Mouse (Mus musculus): ENCODE measurements at regions not wholly inside any gene's neighbourhood (a gene's known extent, or its start where the extent isn't known, plus 50 kb on each side); places are given as distances from the start of the nearest gene placed in this dataset.

DNA sequence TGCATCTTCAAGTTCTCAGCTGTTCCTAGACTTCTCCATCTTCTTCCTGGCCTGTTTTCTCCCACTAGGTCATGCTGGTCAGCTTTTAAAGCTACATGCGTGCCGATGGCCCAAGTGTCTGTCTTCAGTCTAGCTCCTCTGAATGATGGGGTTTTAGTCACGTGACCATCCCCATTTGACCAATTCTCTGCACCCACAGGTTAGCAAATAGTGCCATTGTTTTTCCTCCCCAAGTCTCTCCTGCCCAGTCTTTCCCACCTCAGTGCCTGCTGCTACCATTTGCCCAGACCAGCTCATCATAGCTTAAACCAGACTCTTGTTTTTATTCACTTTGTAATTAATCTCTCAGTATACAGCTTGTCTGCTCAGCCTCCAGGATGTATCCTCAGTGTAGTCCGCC, 62.3 kb downstream of the Zfp706 start:
- TF ChIP-seq POLR2A (IDR thresholded peaks at IDR 0.05; ENCODE audit: control insufficient read depth, extremely low read depth, insufficient read depth, low read length, poor library complexity) (no peak), CTCF (IDR thresholded peaks at IDR 0.05; ENCODE audit: borderline replicate concordance, control insufficient read depth, extremely low read depth, insufficient read depth, low read length, poor library complexity) (no peak)

Measured in thymus, adult 2 months (tissue).